Mouse (Mus musculus) bone marrow macrophage, adult 2 months (primary cell): ENCODE results near the gene Gm42715.

Experiments used
- CTCF ChIP-seq: IDR thresholded peaks from 2 replicates; pipeline ENCODE4 v1.5.1; 2012; ENCODE audit warnings: low read depth, mild to moderate bottlenecking, low read length, moderate library complexity
- POLR2A ChIP-seq: IDR thresholded peaks from 2 replicates; pipeline ENCODE4 v1.6.1; 2012; ENCODE audit warnings: mild to moderate bottlenecking, low read depth, low read length, borderline replicate concordance

DNA sequence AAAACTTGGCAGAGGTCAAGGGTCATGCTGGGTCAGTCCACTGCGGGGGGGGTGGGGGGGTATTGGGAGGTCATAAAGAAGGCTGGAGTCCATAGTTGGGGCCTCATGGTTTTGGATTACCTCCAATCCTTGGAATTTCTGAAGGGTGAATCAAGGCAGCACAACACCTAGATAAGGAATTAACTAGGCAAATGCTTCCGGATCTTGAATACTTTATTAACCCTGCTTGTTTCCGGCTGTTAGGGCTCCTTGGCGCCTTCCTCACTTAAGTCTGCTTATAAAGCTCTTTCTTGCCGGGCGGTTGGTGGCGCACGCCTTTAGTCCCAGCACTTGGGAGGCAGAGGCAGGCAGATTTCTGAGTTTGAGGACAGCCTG is 6.4 kb upstream of the Gm42715 start:
- no peak for TF ChIP-seq CTCF
- TF ChIP-seq POLR2A = no peak
